Mouse (Mus musculus) megakaryocyte, adult 5-6 weeks (primary cell): ENCODE data around the gene Erg. TPM values are rescaled to one million over a fixed set of nuclear protein-coding genes. Genes with fewer than 3 reads are reported as not detected.

Experiments
- ATAC-seq: 2 replicates; pipeline ENCODE4 v1.8.0; 2016; ENCODE audit warnings: mild to moderate bottlenecking, inconsistent platforms; ENCODE audit not compliant: poor library complexity, severe bottlenecking
- total RNA-seq, 2 experiments: library from RNA; stranded (forward) in 1 of 2; stranded (reverse) in 1 of 2; fragments of 153-499, 151-499 nt in 1 of 2; fragments of 221-1000, 200-1000 nt in 1 of 2; gene quantifications; 2 replicates each; pipeline versions ENCODE4 v1.2.3 to v1.2.4; 2015 to 2017

The Erg gene
- total RNA-seq, 2 experiments from 2014 or later: 3.5 to 6.2 TPM

GRCm38 (mm10) chr16:95401869-95402268 is 184.5 kb downstream of the Erg start:
- no peak for ATAC-seq

GRCm38 (mm10) chr16:95398761-95399343 is 187.5 kb downstream of the Erg start:
- no peak for ATAC-seq

GRCm38 (mm10) chr16:95390787-95391186 is 195.6 kb downstream of the Erg start:
- ATAC-seq: peak; percentile 14; the same call in 1 of the 2 replicates

- 0 out of 2 replicates have a peak, but pooled peaks have one; percentile 9 for ATAC-seq
These were observed 197.4 kb downstream of the Erg start for GRCm38 (mm10) chr16:95388811-95389529.

GRCm38 (mm10) chr16:95388292-95388691 is 198.1 kb downstream of the Erg start:
- no peak for ATAC-seq

GRCm38 (mm10) chr16:95387008-95387407 is 199.4 kb downstream of the Erg start:
- ATAC-seq: no peak

- peak; percentile 62 for ATAC-seq
These were observed 201.0 kb downstream of the Erg start for GRCm38 (mm10) chr16:95385299-95385973.

GRCm38 (mm10) chr16:95384590-95385148 is 201.7 kb downstream of the Erg start:
- ATAC-seq: peak; percentile 79

GRCm38 (mm10) chr16:95382251-95382650 is 204.1 kb downstream of the Erg start:
- no peak for ATAC-seq

GRCm38 (mm10) chr16:95376834-95377233 is 209.6 kb downstream of the Erg start:
- ATAC-seq: no peak

- no peak for ATAC-seq
These were observed 210.0 kb downstream of the Erg start for GRCm38 (mm10) chr16:95376364-95376763.

GRCm38 (mm10) chr16:95374646-95375045 is 211.7 kb downstream of the Erg start:
- no peak for ATAC-seq

GRCm38 (mm10) chr16:95372960-95373359 is 213.4 kb downstream of the Erg start:
- ATAC-seq: no peak

GRCm38 (mm10) chr16:95371713-95372112 is 214.7 kb downstream of the Erg start:
- no peak for ATAC-seq

- no peak for ATAC-seq
These were observed 219.2 kb downstream of the Erg start for GRCm38 (mm10) chr16:95366989-95367765.

- no peak for ATAC-seq
These were observed 221.2 kb downstream of the Erg start for GRCm38 (mm10) chr16:95365214-95365613.

- no peak for ATAC-seq
These were observed 222.5 kb downstream of the Erg start for GRCm38 (mm10) chr16:95363632-95364465.

GRCm38 (mm10) chr16:95361950-95362349 is 224.4 kb downstream of the Erg start:
- ATAC-seq: no peak

- no peak for ATAC-seq
These were observed 225.4 kb downstream of the Erg start for GRCm38 (mm10) chr16:95360940-95361489.
